Mouse (Mus musculus): ENCODE measurements around the gene Sel1l3. TPM values are rescaled to one million over a fixed set of nuclear protein-coding genes. Genes with fewer than 3 reads are reported as not detected.

The Sel1l3 gene
- polyA plus RNA-seq (2012; rRNA removed) = 4.6 and 5.2 TPM in 2 replicates

GRCm38 (mm10) chr5:53213711-53214352 lies at the start of gene Sel1l3:
Gene Sel1l3, minus strand, starts transcription at chr5:53213927.

Other genes starting within 250 kb of the Sel1l3 start
- 0.01 TPM in 2 replicates for gene Slc34a2, start 175.8 kb downstream of the Sel1l3 start, polyA plus RNA-seq (2012; rRNA removed)
- 46.5 and 58.5 TPM in 2 replicates for gene Smim20, start 53.2 kb upstream of the Sel1l3 start, polyA plus RNA-seq (2012; rRNA removed)